ENCODE assay signal across 8 mouse cellular contexts in the genomic region with DNA sequence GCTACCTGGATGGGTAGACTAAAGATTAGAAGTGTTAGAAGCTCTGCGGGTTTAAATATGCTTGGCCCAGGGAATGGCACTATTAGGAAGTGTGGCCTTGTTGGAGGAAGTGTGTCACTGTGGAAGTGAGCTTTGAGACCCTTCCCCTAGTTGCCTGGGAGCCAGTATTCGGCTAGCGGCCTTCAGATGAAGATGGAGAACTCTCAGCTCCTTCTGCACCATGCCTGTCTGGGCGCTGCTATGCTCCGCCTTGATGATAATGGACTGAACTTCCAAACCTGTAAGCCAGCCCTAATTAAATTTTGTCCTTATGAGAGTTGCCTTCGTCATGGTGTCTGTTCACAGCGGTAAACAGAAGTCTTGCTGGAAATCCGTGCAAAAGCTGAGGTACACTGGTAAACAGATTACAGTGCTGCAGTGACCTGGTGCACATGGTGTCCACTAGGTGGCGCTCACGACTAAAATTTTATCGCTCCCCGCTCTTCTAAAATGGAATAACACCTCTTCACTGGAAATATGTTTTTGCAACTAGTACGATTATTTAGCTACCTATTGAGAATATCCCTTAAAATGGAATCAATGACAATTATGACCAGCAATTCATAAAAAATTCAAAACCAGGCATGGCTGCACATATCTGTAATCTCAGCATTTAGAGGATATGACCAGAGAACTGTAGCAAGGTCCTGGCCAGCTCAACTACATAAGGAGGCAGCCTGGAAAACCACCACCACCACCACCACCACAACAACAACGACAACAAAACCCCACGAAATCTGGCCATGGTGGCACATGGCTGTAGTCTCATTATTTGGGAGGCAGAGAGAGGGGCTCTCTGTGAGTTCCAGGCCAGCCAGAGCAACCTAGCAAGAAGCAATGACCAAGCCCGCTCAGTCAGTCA.
A peak's percentile ranks its signal among the peaks of the same experiment; 100 is the strongest.
DNase-seq lines count a peak whose midpoint lies in the region; ATAC-seq and TF ChIP-seq lines count a peak whose summit lies in the region.

No protein-coding gene starts in this region.

- no peak overlapping the region for H3K9ac ChIP-seq in kidney, embryonic 15.5 days
- no peak overlapping the region for H3K9ac ChIP-seq in lung, postnatal 0 days (replicated peaks; ENCODE audit: low read depth)

- H3K4me2 ChIP-seq in kidney, embryonic 15.5 days = no peak overlapping the region
- H3K4me2 ChIP-seq in lung, postnatal 0 days (replicated peaks; ENCODE audit: low read depth, low read length) = no peak overlapping the region

- DNase-seq in A20 (ENCODE audit: low read depth, low spot score) (peak; percentile 80), Patski (ENCODE audit: low read depth, low spot score) (peak; percentile 13)
- peak; percentile 89 to 92 for DNase-seq in cerebellum, postnatal 10 days
- peak; percentile 79 for DNase-seq in gastrocnemius, postnatal 10 days
- peak; percentile 88 for DNase-seq in lung, postnatal 0 days (ENCODE audit: low spot score)
- DNase-seq in retina, embryonic 14.5 days (ENCODE audit: low spot score) = peak; percentile 93
- peak; percentile 81 for DNase-seq in thymus, postnatal 25 days

- CTCF ChIA-PET in Patski (lab: Charles Lee) = interaction anchor here (0.8 to 3.1 kb wide), 19 partner anchors 10 to 390 kb away, joined by 3 to 14 read pairs (median 4); no protein-coding TSS in a partner anchor

- ATAC-seq in Patski = peak; percentile 52
- ATAC-seq in kidney, embryonic 15.5 days (replicated peaks; ENCODE audit: low FRiP score) = peak; percentile 78
- ATAC-seq in lung, postnatal 0 days = peak; percentile 41; the same call in 1 of the 2 replicates

- peaks cover 4% of the 10 kb centered on the region for H3K27me3 ChIP-seq in Patski
- no peaks in the 10 kb centered on the region for H3K27me3 ChIP-seq in kidney, embryonic 15.5 days
- H3K27me3 ChIP-seq in lung, postnatal 0 days (replicated peaks; ENCODE audit: insufficient read depth, low read length) = no peaks in the 10 kb centered on the region

- no peak overlapping the region for H3K27ac ChIP-seq in kidney, embryonic 15.5 days
- H3K27ac ChIP-seq in lung, postnatal 0 days (ENCODE audit: low read length) = no peak overlapping the region

- POLR2A ChIA-PET in Patski (lab: Charles Lee) = no interaction called here

- no peaks in the 10 kb centered on the region for H3K36me3 ChIP-seq in kidney, embryonic 15.5 days
- no peaks in the 10 kb centered on the region for H3K36me3 ChIP-seq in lung, postnatal 0 days (ENCODE audit: insufficient read depth, low read length)

- no peaks in the 10 kb centered on the region for H3K9me3 ChIP-seq in kidney, embryonic 15.5 days (replicated peaks)
- no peaks in the 10 kb centered on the region for H3K9me3 ChIP-seq in lung, postnatal 0 days (ENCODE audit: low read length)

- no peaks in the 10 kb centered on the region for H3K4me1 ChIP-seq in kidney, embryonic 15.5 days
- H3K4me1 ChIP-seq in lung, postnatal 0 days (ENCODE audit: insufficient read depth, low read depth, low read length) = peaks cover 2% of the 10 kb centered on the region; the same call in 1 of the 2 replicates

- in situ Hi-C loops in Patski (cut with MboI; ENCODE audit: low pct_unique_long_range_greater_than_20kb) = loop anchor here (5.0 kb wide), 1 partner anchor 386 kb away; no protein-coding TSS in a partner anchor

- 28% methylated on average over 16 of the region's 16 CpGs for WGBS in kidney, embryonic 15.5 days
- WGBS in lung, postnatal 0 days = 26% methylated on average over 16 of the region's 16 CpGs

- no peak overlapping the region for H3K4me3 ChIP-seq in kidney, embryonic 15.5 days (replicated peaks)
- no peak overlapping the region for H3K4me3 ChIP-seq in lung, postnatal 0 days (ENCODE audit: low read depth, low read length)

- peak; percentile 91 for TF ChIP-seq CTCF in Patski (IDR thresholded peaks at IDR 0.05)
- peak; percentile 83 for TF ChIP-seq CTCF in lung, postnatal 0 days (IDR thresholded peaks at IDR 0.05)

- no peak for TF ChIP-seq EP300 in lung, postnatal 0 days (IDR thresholded peaks at IDR 0.05)

Comparison
In these comparisons a context has a peak if more than half of its experiments do, and no peak if none do; other contexts are left out.
1. DNase-seq: peak in every context shown above with its lines; median percentile 93 in retina, embryonic 14.5 days; 90 in cerebellum, postnatal 10 days; 88 in lung, postnatal 0 days; 81 in thymus, postnatal 25 days; 80 in A20; 79 in gastrocnemius, postnatal 10 days; 13 in Patski.